8 mouse cellular contexts compared by ENCODE assay signal in the genomic region with DNA sequence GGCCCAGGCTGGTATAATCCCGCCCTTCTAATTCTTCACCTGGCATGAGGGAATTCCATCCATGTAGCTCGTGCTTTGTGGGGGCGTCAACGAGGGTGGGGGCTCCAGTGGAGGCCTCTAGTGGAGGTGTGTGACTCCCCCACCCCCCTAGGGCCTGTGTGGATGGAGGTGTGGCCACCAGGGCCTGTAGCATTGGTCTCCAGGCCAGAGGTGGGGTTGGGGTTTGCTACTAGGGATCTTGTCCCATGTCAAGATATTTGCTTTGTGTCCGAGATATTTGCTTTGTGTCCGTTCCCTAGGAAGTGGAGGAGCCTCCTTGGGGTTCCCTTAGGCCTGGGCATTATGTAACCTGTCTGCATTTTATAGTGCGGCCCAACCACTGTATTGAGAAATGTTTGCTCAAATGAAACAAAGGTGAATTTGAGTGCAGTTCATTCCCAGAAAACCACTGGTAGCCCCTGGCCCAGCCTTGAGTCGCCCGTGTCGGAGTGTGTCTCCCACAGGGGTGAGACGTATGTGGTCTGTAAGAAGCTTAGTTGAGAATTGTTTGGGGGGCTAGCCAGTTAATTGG. TPM values are rescaled to one million over a fixed set of nuclear protein-coding genes. Genes with fewer than 3 reads are reported as not detected.
DNase-seq lines count a peak whose midpoint lies in the region; ATAC-seq and TF ChIP-seq lines count a peak whose summit lies in the region.

No protein-coding gene starts in this region.

- no peak overlapping the region for H3K27ac ChIP-seq in MEL (ENCODE audit: control insufficient read depth, low read depth, low read length)
- H3K27ac ChIP-seq in hindbrain, embryonic 15.5 days (replicated peaks): peak overlapping the region; percentile 95
- peak overlapping the region; percentile 92 for H3K27ac ChIP-seq in liver, adult 2 months (replicated peaks; ENCODE audit: insufficient read depth, low read depth, low read length)
- H3K27ac ChIP-seq in neural tube, embryonic 12.5 days: peak overlapping the region; percentile 61

- TF ChIP-seq EP300 in MEL (IDR thresholded peaks at IDR 0.05; ENCODE audit: low read depth in 1 of 2, low read length in 2 of 2): no peak

- WGBS in hindbrain, embryonic 15.5 days: 36% methylated on average over 11 of the region's 11 CpGs
- WGBS in liver, adult 2 months: 12% methylated on average over 11 of the region's 11 CpGs
- 39% methylated on average over 11 of the region's 11 CpGs for WGBS in neural tube, embryonic 12.5 days

- no peak for TF ChIP-seq POLR2A in MEL (IDR thresholded peaks at IDR 0.05; ENCODE audit: control insufficient read depth in 1 of 2, insufficient read depth in 1 of 2, low read depth in 1 of 2, low read length in 2 of 2, poor library complexity in 1 of 2)
- no peak for TF ChIP-seq POLR2A in liver, adult 2 months (IDR thresholded peaks at IDR 0.05; ENCODE audit: extremely low read depth, insufficient read depth, low read length)

- peak; percentile 13 for DNase-seq in embryo, embryonic 10.5 days (ENCODE audit: low spot score)
- DNase-seq in embryo, embryonic 10 days (ENCODE audit: low spot score): no peak
- DNase-seq in MEL (ENCODE audit: low read depth, low spot score): no peak
- peak; percentile 89 for DNase-seq in liver, adult 2 months (ENCODE audit: extremely low read depth, low read depth, low spot score)
- DNase-seq in ovary, postnatal 10 days (ENCODE audit: low spot score): no peak
- no peak for DNase-seq in layer of hippocampus, adult 9-11 months

- no peak for ATAC-seq in hindbrain, embryonic 15.5 days (ENCODE audit: low FRiP score, low read depth)
- no peak for ATAC-seq in neural tube, embryonic 12.5 days (ENCODE audit: low FRiP score, low read depth)

- no peaks in the 10 kb centered on the region for H3K27me3 ChIP-seq in MEL (ENCODE audit: control insufficient read depth in 1 of 2, insufficient read depth in 2 of 2, low read length in 2 of 2)
- no peaks in the 10 kb centered on the region for H3K27me3 ChIP-seq in hindbrain, embryonic 15.5 days
- H3K27me3 ChIP-seq in liver, adult 2 months (ENCODE audit: control insufficient read depth, insufficient read depth, low read length): no peaks in the 10 kb centered on the region
- no peaks in the 10 kb centered on the region for H3K27me3 ChIP-seq in neural tube, embryonic 12.5 days (replicated peaks)

- TF ChIP-seq RAD21 in MEL (IDR thresholded peaks at IDR 0.05; ENCODE audit: low read depth, low read length): no peak

- H3K9ac ChIP-seq in MEL (ENCODE audit: control insufficient read depth, low read depth, low read length, poor library complexity, severe bottlenecking): peak overlapping the region; percentile 97
- H3K9ac ChIP-seq in hindbrain, embryonic 15.5 days: peak overlapping the region; percentile 97
- peak overlapping the region; percentile 63 for H3K9ac ChIP-seq in liver, adult 2 months (ENCODE audit: low read depth, low read length)
- peak overlapping the region; percentile 96 for H3K9ac ChIP-seq in neural tube, embryonic 12.5 days

- no peak for TF ChIP-seq CTCF in MEL (IDR thresholded peaks at IDR 0.05 in 2 of 3, conservative IDR thresholded peaks at IDR 0.05 in 1 of 3; ENCODE audit: control insufficient read depth in 1 of 3, insufficient read depth in 1 of 3, low read depth in 2 of 3, low read length in 3 of 3, poor library complexity in 1 of 3, severe bottlenecking in 1 of 3)
- peak; percentile 20; the same call in 1 of the 2 replicates for TF ChIP-seq CTCF in liver, adult 2 months (IDR thresholded peaks at IDR 0.05; ENCODE audit: low read depth, low read length)

- H3K4me3 ChIP-seq in MEL (ENCODE audit: control insufficient read depth in 1 of 2, insufficient read depth in 1 of 2, low read depth in 2 of 2, low read length in 2 of 2): peak overlapping the region; percentile 95 to 97
- peak overlapping the region; percentile 92 for H3K4me3 ChIP-seq in hindbrain, embryonic 15.5 days
- H3K4me3 ChIP-seq in liver, adult 2 months (ENCODE audit: insufficient read depth, low read depth, low read length): peak overlapping the region; percentile 92
- H3K4me3 ChIP-seq in neural tube, embryonic 12.5 days: peak overlapping the region; percentile 95

- H3K79me2 ChIP-seq in MEL (ENCODE audit: control insufficient read depth, insufficient read depth, low read length, poor library complexity): peaks cover 68% of the 10 kb centered on the region
- peaks cover 47% of the 10 kb centered on the region for H3K79me2 ChIP-seq in liver, adult 2 months (ENCODE audit: control insufficient read depth, insufficient read depth, low read length)

- H3K36me3 ChIP-seq in MEL (ENCODE audit: control insufficient read depth in 1 of 2, insufficient read depth in 2 of 2, low read length in 2 of 2): peaks cover 0 to 43% of the 10 kb centered on the region in 2 experiments; a peak in 3 of 4 replicates
- H3K36me3 ChIP-seq in hindbrain, embryonic 15.5 days: no peaks in the 10 kb centered on the region
- no peaks in the 10 kb centered on the region for H3K36me3 ChIP-seq in liver, adult 2 months (ENCODE audit: control insufficient read depth, insufficient read depth, low read length)
- no peaks in the 10 kb centered on the region for H3K36me3 ChIP-seq in neural tube, embryonic 12.5 days

- H3K4me1 ChIP-seq in MEL (ENCODE audit: control insufficient read depth in 1 of 2, insufficient read depth in 2 of 2, low read length in 2 of 2): peaks cover 16 to 51% of the 10 kb centered on the region in 2 experiments
- H3K4me1 ChIP-seq in hindbrain, embryonic 15.5 days (replicated peaks): peaks cover 54% of the 10 kb centered on the region
- H3K4me1 ChIP-seq in liver, adult 2 months (ENCODE audit: control insufficient read depth, insufficient read depth, low read length): peaks cover 25% of the 10 kb centered on the region
- H3K4me1 ChIP-seq in neural tube, embryonic 12.5 days: peaks cover 54% of the 10 kb centered on the region

- peak overlapping the region; percentile 83 for H3K4me2 ChIP-seq in hindbrain, embryonic 15.5 days
- H3K4me2 ChIP-seq in neural tube, embryonic 12.5 days (replicated peaks): peak overlapping the region; percentile 83

- H3K9me3 ChIP-seq in MEL (replicated peaks; ENCODE audit: insufficient read depth, low read length): no peaks in the 10 kb centered on the region
- H3K9me3 ChIP-seq in hindbrain, embryonic 15.5 days: no peaks in the 10 kb centered on the region
- no peaks in the 10 kb centered on the region for H3K9me3 ChIP-seq in neural tube, embryonic 12.5 days

TF ChIP-seq in MEL, 35 proteins besides CTCF, POLR2A, EP300 and RAD21:
- TF ChIP-seq POLR2AphosphoS2 (IDR thresholded peaks at IDR 0.05; ENCODE audit: low read length): no peak
- TF ChIP-seq USF1 (IDR thresholded peaks at IDR 0.05; ENCODE audit: low read depth, low read length): no peak
- no peak for TF ChIP-seq NELFE (IDR thresholded peaks at IDR 0.05; ENCODE audit: low read depth, low read length)

RNA-seq across cellular contexts. Expression of gene Cmip, which starts 2.7 kb away (rescaled TPM):
- total RNA-seq in MEL (2012; rRNA removed): 17.0 and 20.8 TPM in 2 replicates
- 10 to 100 TPM in 1 of 2 experiments, not detected in 1; 71.8 TPM for polyA plus RNA-seq in MEL (2012; ENCODE audit: insufficient read depth in 1 of 2, insufficient read length in 2 of 2, low read depth in 1 of 2, low replicate concordance in 2 of 2, missing spikeins in 1 of 2)
- 184 and 203 TPM in 2 replicates for polyA plus RNA-seq in hindbrain, embryonic 15.5 days (2015; fragmentation: Nextera tagmentation; extraction: Ambion mirVana)
- total RNA-seq in liver, adult 2 months (2014; rRNA removed): 8.8 and 17.7 TPM in 2 replicates
- 21.0 and 30.3 TPM in 2 replicates for polyA plus RNA-seq in liver, adult 2 months (2012; rRNA removed)
- polyA plus RNA-seq in neural tube, embryonic 12.5 days (2016; fragmentation: Nextera tagmentation; extraction: Ambion mirVana): 106 and 112 TPM in 2 replicates

Comparison
In these comparisons a context has a peak if more than half of its experiments do, and no peak if none do; other contexts are left out.
1. DNase-seq: peak in embryo, embryonic 10.5 days (single experiment) and liver, adult 2 months (single experiment); none in embryo, embryonic 10 days (single experiment), MEL (single experiment), ovary, postnatal 10 days (single experiment) and layer of hippocampus, adult 9-11 months (single experiment).
2. Peak in every context shown above with its lines, with median percentiles within 50 percentile points of each other: H3K4me3 ChIP-seq and H3K9ac ChIP-seq.